In the genomic region with DNA sequence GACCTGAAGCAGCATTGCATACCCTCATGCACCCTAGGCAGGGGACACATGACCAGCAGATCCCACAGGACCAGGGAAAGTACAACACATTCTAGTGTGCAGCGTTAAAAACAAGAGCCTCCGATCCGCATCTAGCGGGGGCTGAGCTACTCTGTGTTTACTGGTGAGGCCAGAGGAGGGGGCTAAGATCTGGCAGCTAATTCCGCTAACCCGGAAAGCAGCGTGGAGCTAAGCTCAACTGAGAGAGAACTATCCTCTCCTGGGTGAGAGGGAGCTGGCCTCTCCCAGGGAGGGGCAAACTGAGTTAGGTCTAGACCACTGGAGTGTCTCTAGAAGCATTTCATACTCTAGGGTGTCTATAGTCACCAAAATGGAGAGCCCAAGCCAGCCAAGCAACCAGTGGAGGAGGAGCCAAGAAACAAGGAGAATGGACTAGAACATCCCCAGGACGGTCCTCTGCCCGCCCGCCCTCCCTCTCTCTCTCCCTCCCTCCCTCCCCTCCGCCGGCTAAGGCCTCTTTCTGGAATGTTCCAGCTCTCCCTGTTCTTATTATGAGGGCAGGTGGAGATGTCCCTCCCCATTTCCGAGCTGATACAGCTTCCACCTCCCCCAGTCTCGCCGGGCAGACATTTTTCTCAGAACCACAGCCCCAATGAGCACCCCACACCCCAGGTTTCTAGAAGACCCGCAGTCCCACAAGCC, we compare ENCODE assay signal across 19 mouse cellular contexts. TPM values are rescaled to one million over a fixed set of nuclear protein-coding genes. Genes with fewer than 3 reads are reported as not detected.
DNase-seq lines count a peak whose midpoint lies in the region; ATAC-seq and TF ChIP-seq lines count a peak whose summit lies in the region.
"Had no signal": no experiment of that assay in that cellular context is flagged by ENCODE, and none has a peak within 500 bp of the region (broad histone marks: within the 10 kb centered on the region; RNA-seq: fewer than 3 reads in every experiment).

No protein-coding gene starts in this region.

- peak overlapping the region; percentile 27; the same call in 1 of the 2 replicates for H3K9ac ChIP-seq in hindbrain, embryonic 12.5 days
- H3K9ac ChIP-seq in midbrain, embryonic 16.5 days (ENCODE audit: low read depth, low read length) = 0 out of 2 replicates have a peak overlapping the region, but pooled peaks have one; percentile 10
- H3K9ac ChIP-seq: liver, postnatal 0 days had no signal

- DNase-seq in cerebellum, adult 11-12 months = peak; percentile 58
- no peak for DNase-seq in cerebellum, postnatal 10 days
- DNase-seq in hindbrain, embryonic 10.5 days (ENCODE audit: low spot score) = no peak
- no peak for DNase-seq in thymus, postnatal 0 days (ENCODE audit: low spot score)
- DNase-seq in ovary, adult 18-20 months (ENCODE audit: low spot score) = no peak
- DNase-seq: gastrocnemius, postnatal 10 days; kidney, adult 8-10 months; kidney, postnatal 36 days; liver; liver, postnatal 0 days; lung, postnatal 14 days; right cerebral cortex, postnatal 25 days; thymus, postnatal 14 days had no signal

- 0 out of 2 replicates have a peak overlapping the region, but pooled peaks have one; percentile 2 for H3K4me3 ChIP-seq in hindbrain, embryonic 12.5 days
- no peak overlapping the region for H3K4me3 ChIP-seq in hindbrain, embryonic 10.5 days
- peak overlapping the region; percentile 76 for H3K4me3 ChIP-seq in cortical plate, adult 2 months (ENCODE audit: insufficient read depth, low read length)
- no peak overlapping the region for H3K4me3 ChIP-seq in midbrain, embryonic 16.5 days (ENCODE audit: low read depth, low read length)

- TF ChIP-seq CTCF in cortical plate, adult 2 months (IDR thresholded peaks at IDR 0.05; ENCODE audit: extremely low read depth, insufficient read depth, low read length) = no peak

- H3K27me3 ChIP-seq in hindbrain, embryonic 12.5 days = peaks cover 89% of the 10 kb centered on the region
- H3K27me3 ChIP-seq in hindbrain, embryonic 10.5 days (ENCODE audit: insufficient read depth, poor library complexity, severe bottlenecking) = peaks cover 95% of the 10 kb centered on the region
- H3K27me3 ChIP-seq in midbrain, embryonic 16.5 days (ENCODE audit: control insufficient read depth, insufficient read depth, low read depth, low read length) = peaks cover 10% of the 10 kb centered on the region

- no peak for TF ChIP-seq POLR2A in cortical plate, adult 2 months (IDR thresholded peaks at IDR 0.05; ENCODE audit: extremely low read depth, insufficient read depth, low read length)

- WGBS in hindbrain, embryonic 12.5 days = 55% methylated on average over 15 of the region's 16 CpGs
- WGBS in hindbrain, embryonic 10.5 days = 54% methylated on average over 16 of the region's 16 CpGs
- WGBS in midbrain, embryonic 16.5 days = 49% methylated on average over 15 of the region's 16 CpGs

- H3K4me1 ChIP-seq in hindbrain, embryonic 12.5 days = peaks cover 59% of the 10 kb centered on the region
- H3K4me1 ChIP-seq in hindbrain, embryonic 10.5 days (replicated peaks) = peaks cover 51% of the 10 kb centered on the region
- no peaks in the 10 kb centered on the region for H3K4me1 ChIP-seq in cortical plate, adult 2 months (ENCODE audit: control insufficient read depth, insufficient read depth, low read length)
- H3K4me1 ChIP-seq in midbrain, embryonic 16.5 days (ENCODE audit: control insufficient read depth, insufficient read depth, low read length) = peaks cover 42% of the 10 kb centered on the region; the same call in 1 of the 2 replicates

- no peak overlapping the region for H3K27ac ChIP-seq in hindbrain, embryonic 12.5 days
- no peak overlapping the region for H3K27ac ChIP-seq in hindbrain, embryonic 10.5 days
- H3K27ac ChIP-seq in cortical plate, adult 2 months (ENCODE audit: insufficient read depth, low read length) = no peak overlapping the region
- H3K27ac ChIP-seq in midbrain, embryonic 16.5 days (ENCODE audit: low read length) = no peak overlapping the region
- H3K27ac ChIP-seq: stomach, postnatal 0 days had no signal

- no peak for ATAC-seq in hindbrain, embryonic 12.5 days (ENCODE audit: low FRiP score)
- no peak for ATAC-seq in midbrain, embryonic 16.5 days
- ATAC-seq: CD4-positive, CD25-positive, alpha-beta regulatory T cell, adult 4 months; liver, postnatal 0 days had no signal

- no peaks in the 10 kb centered on the region for H3K9me3 ChIP-seq in hindbrain, embryonic 12.5 days (replicated peaks)
- H3K9me3 ChIP-seq in hindbrain, embryonic 10.5 days = no peaks in the 10 kb centered on the region
- no peaks in the 10 kb centered on the region for H3K9me3 ChIP-seq in midbrain, embryonic 16.5 days (replicated peaks; ENCODE audit: control insufficient read depth, low read length, poor library complexity, severe bottlenecking)

- H3K4me2 ChIP-seq in hindbrain, embryonic 12.5 days (replicated peaks) = peak overlapping the region; percentile 98
- H3K4me2 ChIP-seq in midbrain, embryonic 16.5 days (ENCODE audit: low read length) = peak overlapping the region; percentile 98

- no peaks in the 10 kb centered on the region for H3K36me3 ChIP-seq in hindbrain, embryonic 12.5 days
- H3K36me3 ChIP-seq in hindbrain, embryonic 10.5 days = no peaks in the 10 kb centered on the region; the same call in 1 of the 2 replicates
- H3K36me3 ChIP-seq in midbrain, embryonic 16.5 days (ENCODE audit: control insufficient read depth, insufficient read depth, low read length) = no peaks in the 10 kb centered on the region
- H3K36me3 ChIP-seq: G1E had no signal

RNA-seq across cellular contexts. Expression of a gene that starts 3.6 kb away (rescaled TPM):
- 14.8 and 15.2 TPM in 2 replicates for polyA plus RNA-seq in hindbrain, embryonic 12.5 days (2016; fragmentation: Nextera tagmentation; extraction: Ambion mirVana)
- polyA plus RNA-seq in hindbrain, embryonic 10.5 days (2016; fragmentation: Nextera tagmentation; extraction: Ambion mirVana) = 3.2 and 9.7 TPM in 2 replicates
- polyA plus RNA-seq in cortical plate, adult 2 months (2012; rRNA removed) = 118 and 134 TPM in 2 replicates
- 12.4 and 12.6 TPM in 2 replicates for polyA plus RNA-seq in midbrain, embryonic 16.5 days (2015; fragmentation: Nextera tagmentation; extraction: Ambion mirVana)
- polyA plus RNA-seq in thymus, postnatal 0 days (2015; fragmentation: Nextera tagmentation; extraction: Ambion mirVana) = 0.23 and 0.31 TPM in 2 replicates
- polyA plus RNA-seq: CD4-positive, CD25-positive, alpha-beta regulatory T cell, adult 4 months; G1E; liver, postnatal 0 days had no signal

RNA-seq across cellular contexts. Expression of a gene that starts 52.8 kb away (rescaled TPM):
- polyA plus RNA-seq in hindbrain, embryonic 12.5 days (2016; fragmentation: Nextera tagmentation; extraction: Ambion mirVana) = 22.2 and 24.9 TPM in 2 replicates
- polyA plus RNA-seq in hindbrain, embryonic 10.5 days (2016; fragmentation: Nextera tagmentation; extraction: Ambion mirVana) = 21.4 and 23.4 TPM in 2 replicates
- 21.1 and 24.4 TPM in 2 replicates for polyA plus RNA-seq in cortical plate, adult 2 months (2012; rRNA removed)
- 17.3 and 19.8 TPM in 2 replicates for polyA plus RNA-seq in midbrain, embryonic 16.5 days (2015; fragmentation: Nextera tagmentation; extraction: Ambion mirVana)
- 17.8 and 19.4 TPM in 2 replicates for polyA plus RNA-seq in thymus, postnatal 0 days (2015; fragmentation: Nextera tagmentation; extraction: Ambion mirVana)

RNA-seq across cellular contexts. Expression of a gene that starts 58.7 kb away (rescaled TPM):
- polyA plus RNA-seq in hindbrain, embryonic 12.5 days (2016; fragmentation: Nextera tagmentation; extraction: Ambion mirVana) = 17.4 and 18.3 TPM in 2 replicates
- 11.8 and 12.4 TPM in 2 replicates for polyA plus RNA-seq in hindbrain, embryonic 10.5 days (2016; fragmentation: Nextera tagmentation; extraction: Ambion mirVana)
- polyA plus RNA-seq in cortical plate, adult 2 months (2012; rRNA removed) = 35.2 and 36.0 TPM in 2 replicates
- 9.9 and 10.4 TPM in 2 replicates for polyA plus RNA-seq in midbrain, embryonic 16.5 days (2015; fragmentation: Nextera tagmentation; extraction: Ambion mirVana)
- 12.3 and 14.0 TPM in 2 replicates for polyA plus RNA-seq in thymus, postnatal 0 days (2015; fragmentation: Nextera tagmentation; extraction: Ambion mirVana)

Comparison
In these comparisons a context has a peak if more than half of its experiments do, and no peak if none do; other contexts are left out.
1. H3K4me3 ChIP-seq: peak in hindbrain, embryonic 12.5 days (single experiment) and cortical plate, adult 2 months (single experiment); none in hindbrain, embryonic 10.5 days (single experiment) and midbrain, embryonic 16.5 days (single experiment).